Mouse (Mus musculus) subcutaneous adipose tissue, adult 2 months (tissue): ENCODE data around the gene Pabpc1l. TPM values are rescaled to one million over a fixed set of nuclear protein-coding genes. Genes with fewer than 3 reads are reported as not detected.

Experiments used
- polyA plus RNA-seq: library from polyadenylated mRNA; depleted of rRNA; stranded (reverse); fragments of >200 nt; gene quantifications from 2 replicates; pipeline ENCODE4 v1.2.3, GENCODE M21; 2012; ENCODE audit warnings: low replicate concordance; rRNA removed

Pabpc1l gene
- 1.1 and 3.3 TPM in 2 replicates for polyA plus RNA-seq

GRCm38 (mm10) chr2:164025150-164025549 is at the start of gene Pabpc1l:
Pabpc1l (plus strand) TSS chr2:164025450.

DNA sequence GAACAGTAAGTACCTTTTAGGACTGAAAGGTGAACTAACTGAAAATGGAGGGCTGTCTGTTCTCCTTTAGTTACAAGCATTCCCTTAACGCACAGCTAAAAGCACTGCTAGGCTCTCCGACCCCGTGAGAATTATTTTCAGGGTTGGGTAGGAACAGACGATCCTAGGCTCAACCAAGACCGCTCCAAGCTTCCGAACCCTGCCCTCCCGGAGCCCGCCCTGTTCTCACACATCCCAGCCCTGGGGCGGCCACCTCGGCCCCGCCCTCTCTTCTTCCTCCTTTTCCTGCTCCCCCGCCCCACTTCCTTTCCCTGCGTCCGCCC is 30.6 kb upstream of the Pabpc1l start, which contains the start of gene Ywhab:
TSS of gene Ywhab (plus strand) at position 307 of the 323 bp plus-strand sequence.

GRCm38 (mm10) chr2:164070142-164070764 is 45.0 kb downstream of the Pabpc1l start, which contains the start of gene Stk4:
Stk4 (plus strand) TSS chr2:164070322.

DNA sequence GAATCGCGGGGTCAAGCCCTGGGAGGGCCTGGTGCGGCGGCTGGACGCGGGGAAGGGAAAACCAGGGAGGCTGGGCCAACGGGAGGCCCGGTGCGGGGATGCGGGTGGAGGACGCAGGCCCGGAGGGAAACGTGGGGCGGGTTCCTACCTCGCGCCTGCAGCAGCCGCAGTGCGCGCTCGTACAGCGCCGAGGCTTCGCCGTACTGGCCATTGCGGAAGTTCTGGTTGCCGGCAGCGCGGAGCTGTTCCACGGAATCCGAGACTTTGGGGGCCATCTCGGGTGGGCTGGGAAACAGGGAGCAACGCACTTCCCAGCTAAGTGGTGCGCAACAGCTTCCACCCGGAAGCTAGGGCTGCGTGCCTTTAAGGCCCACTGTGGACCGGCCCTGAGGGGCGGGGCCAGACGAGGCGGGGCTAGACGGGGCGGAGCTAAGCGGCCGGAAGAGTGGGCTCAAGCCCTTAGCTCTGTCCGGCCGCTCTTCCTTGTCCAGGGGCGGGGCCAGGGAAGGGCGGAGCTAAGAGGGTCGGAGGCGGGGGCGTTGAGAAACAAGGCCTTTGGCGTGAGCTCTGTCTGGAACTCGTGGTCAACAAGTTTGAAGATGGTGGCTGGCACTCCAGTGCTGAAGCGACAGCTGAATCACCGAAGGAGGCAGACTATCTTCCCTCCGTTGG is 45.7 kb downstream of the Pabpc1l start, which contains the start of gene Tomm34:
TSS of gene Tomm34 (minus strand) at position 405 of the 672 bp plus-strand sequence.

Other genes starting within 250 kb of the Pabpc1l start
- gene Ccn5, start 204.6 kb upstream of the Pabpc1l start, polyA plus RNA-seq: 6.9 and 7.5 TPM in 2 replicates
- gene Kcnk15, start 171.8 kb upstream of the Pabpc1l start, polyA plus RNA-seq: not detected in 2 replicates
- gene Rims4, start 106.8 kb upstream of the Pabpc1l start, polyA plus RNA-seq: 1.1 and 3.0 TPM in 2 replicates
- 86.0 and 232 TPM in 2 replicates for gene Ywhab, start 30.5 kb upstream of the Pabpc1l start, polyA plus RNA-seq
- gene Stk4, start 44.9 kb downstream of the Pabpc1l start, polyA plus RNA-seq: 11.5 and 16.5 TPM in 2 replicates
- 49.5 and 50.0 TPM in 2 replicates for gene Tomm34, start 45.7 kb downstream of the Pabpc1l start, polyA plus RNA-seq
- gene Kcns1, start 145.7 kb downstream of the Pabpc1l start, polyA plus RNA-seq: 0.22 TPM in 1 of 2 replicates, not detected in the other
- gene Wfdc5, start 157.3 kb downstream of the Pabpc1l start, polyA plus RNA-seq: not detected in 2 replicates
- 0.40 and 1.9 TPM in 2 replicates for gene Wfdc12, start 165.2 kb downstream of the Pabpc1l start, polyA plus RNA-seq
- not detected in 2 replicates for gene Wfdc15a, start 174.7 kb downstream of the Pabpc1l start, polyA plus RNA-seq
- 18.1 TPM in 1 of 2 replicates, not detected in the other for gene Wfdc15b, start 196.2 kb downstream of the Pabpc1l start, polyA plus RNA-seq
- gene Svs2, start 213.0 kb downstream of the Pabpc1l start, polyA plus RNA-seq: 0.80 TPM in 1 of 2 replicates, not detected in the other
- 0.17 TPM in 1 of 2 replicates, not detected in the other for gene Svs3b, start 231.2 kb downstream of the Pabpc1l start, polyA plus RNA-seq